Mouse (Mus musculus): ENCODE data around the gene Myl3.

Gene Myl3

GRCm38 (mm10) chr9:110732623-110733022 lies 9.0 kb upstream of the Myl3 start:
- peak; percentile 82 for DNase-seq

- no peak for DNase-seq
Measured at GRCm38 (mm10) chr9:110733102-110733501, 8.6 kb upstream of the Myl3 start.

- DNase-seq = no peak
Measured at GRCm38 (mm10) chr9:110734154-110734553, 7.5 kb upstream of the Myl3 start.

- no peak for DNase-seq
Measured at GRCm38 (mm10) chr9:110736362-110736761, 5.3 kb upstream of the Myl3 start.

- DNase-seq = no peak
Measured at GRCm38 (mm10) chr9:110738054-110738453, 3.6 kb upstream of the Myl3 start.

GRCm38 (mm10) chr9:110739961-110740360 lies 1.7 kb upstream of the Myl3 start:
- no peak for DNase-seq

- no peak for DNase-seq
Measured at GRCm38 (mm10) chr9:110742295-110742950, 762 bp downstream of the Myl3 start.

- DNase-seq = no peak
Measured at GRCm38 (mm10) chr9:110742951-110743455, 1.3 kb downstream of the Myl3 start.

- DNase-seq = peak; percentile 39
Measured at GRCm38 (mm10) chr9:110743456-110744323, 2.0 kb downstream of the Myl3 start.

GRCm38 (mm10) chr9:110745752-110746151 lies 4.1 kb downstream of the Myl3 start:
- no peak for DNase-seq

GRCm38 (mm10) chr9:110746238-110746637 lies 4.6 kb downstream of the Myl3 start:
- no peak for DNase-seq

- no peak for DNase-seq
Measured at GRCm38 (mm10) chr9:110746961-110747360, 5.3 kb downstream of the Myl3 start, which contains the start of gene Pth1r. Gene Pth1r (minus strand): TSS chr9:110747145.

GRCm38 (mm10) chr9:110748451-110748850 lies 6.8 kb downstream of the Myl3 start:
- DNase-seq = no peak

GRCm38 (mm10) chr9:110750404-110751187 lies 8.9 kb downstream of the Myl3 start:
- no peak for DNase-seq

GRCm38 (mm10) chr9:110751412-110751811 lies 9.8 kb downstream of the Myl3 start:
- no peak for DNase-seq

GRCm38 (mm10) chr9:110752917-110753435 lies 11.3 kb downstream of the Myl3 start:
- no peak for DNase-seq

- DNase-seq = no peak
Measured at GRCm38 (mm10) chr9:110753773-110754172, 12.1 kb downstream of the Myl3 start.

GRCm38 (mm10) chr9:110757816-110758215 lies 16.2 kb downstream of the Myl3 start:
- DNase-seq = no peak

- peak; percentile 73 for DNase-seq
Measured at GRCm38 (mm10) chr9:110758605-110759004, 16.9 kb downstream of the Myl3 start.

GRCm38 (mm10) chr9:110759265-110759664 lies 17.6 kb downstream of the Myl3 start:
- peak; percentile 79 for DNase-seq

GRCm38 (mm10) chr9:110760886-110761285 lies 19.2 kb downstream of the Myl3 start:
- DNase-seq = no peak

- DNase-seq = no peak
Measured at GRCm38 (mm10) chr9:110762763-110763162, 21.1 kb downstream of the Myl3 start.

GRCm38 (mm10) chr9:110763405-110763804 lies 21.7 kb downstream of the Myl3 start:
- DNase-seq = no peak

All from lung, postnatal 14 days (tissue).